Mouse (Mus musculus) intestine, embryonic 16.5 days (tissue): Measurements from ENCODE around the gene Fzd4. TPM values are rescaled to one million over a fixed set of nuclear protein-coding genes. Genes with fewer than 3 reads are reported as not detected.

Experiments
- ATAC-seq: fragments of 200-750 bp; cut with Nextera tagmentation; 2 replicates; pipeline ENCODE4 v1.8.0; 2017; ENCODE audit warnings: moderate TSS enrichment, moderate library complexity
- H3K27ac ChIP-seq: fragments of 300-500 bp; sonication (generic); 2 replicates; pipeline ENCODE4 v1.5.1; 2014; ENCODE audit warnings: mild to moderate bottlenecking, low read length
- H3K27me3 ChIP-seq: fragments of 300-500 bp; sonication (generic); replicated peaks from 2 replicates; pipeline ENCODE4 v1.6.1; 2014; ENCODE audit warnings: low read length, control low read depth, mixed read lengths; ENCODE audit not compliant: control insufficient read depth, insufficient read depth
- H3K36me3 ChIP-seq: fragments of 300-500 bp; sonication (generic); 2 replicates; pipeline ENCODE4 v1.6.1; 2014; ENCODE audit warnings: low read length, control low read depth; ENCODE audit not compliant: control insufficient read depth, insufficient read depth
- H3K4me1 ChIP-seq: fragments of 300-500 bp; sonication (generic); 2 replicates; pipeline ENCODE4 v1.6.1; 2014; ENCODE audit warnings: low read length, control low read depth, mixed read lengths; ENCODE audit not compliant: control insufficient read depth, insufficient read depth
- H3K4me2 ChIP-seq: fragments of 300-500 bp; sonication (generic); 2 replicates; pipeline ENCODE4 v1.6.1; 2014; ENCODE audit warnings: low read depth, low read length, control low read depth
- H3K4me3 ChIP-seq: fragments of 300-500 bp; sonication (generic); 2 replicates; pipeline ENCODE4 v1.5.1; 2014; ENCODE audit warnings: mild to moderate bottlenecking, low read length
- H3K9ac ChIP-seq: fragments of 300-500 bp; sonication (generic); 2 replicates; pipeline ENCODE4 v1.6.1; 2014; ENCODE audit warnings: low read depth, low read length
- H3K9me3 ChIP-seq: fragments of 300-500 bp; sonication (generic); 2 replicates; pipeline ENCODE4 v1.6.1; 2016; ENCODE audit warnings: low read length, control low read depth; ENCODE audit not compliant: control insufficient read depth
- WGBS: fragments of 180-500 bp; shearing (Covaris S2); extraction: QIAGEN DNeasy Blood & Tissue Kit; methylation state at CpG from one replicate; pipeline ENCODE4 v1.1.7; 2014; 5-methylcytosine and 5-hydroxymethylcytosine counted together
- polyA plus RNA-seq: library from polyadenylated mRNA; unstranded; fragments of >200 nt; fragmentation: Nextera tagmentation; extraction: Ambion mirVana; gene quantifications from 2 replicates; pipeline ENCODE4 v1.2.1, GENCODE M21; 2015

The Fzd4 gene
- polyA plus RNA-seq, 1 experiment from 2014 or later, result 7.4 TPM

- no peak for ATAC-seq
- Histone ChIP-seq H3K4me1 (no peaks in the 10 kb centered on the region), H3K27ac (no peak overlapping the region), H3K27me3 (no peaks in the 10 kb centered on the region), H3K36me3 (no peaks in the 10 kb centered on the region), H3K9me3 (no peaks in the 10 kb centered on the region), H3K4me3 (no peak overlapping the region), H3K4me2 (no peak overlapping the region), H3K9ac (no peak overlapping the region)
- WGBS, result 31% methylated on average over 7 of the region's 7 CpGs
These were observed 52.4 kb downstream of the Fzd4 start for GRCm38 (mm10) chr7:89456380-89457076.

- Histone ChIP-seq H3K4me2 (no peak overlapping the region), H3K36me3 (no peaks in the 10 kb centered on the region), H3K27me3 (no peaks in the 10 kb centered on the region), H3K4me1 (peaks cover 2% of the 10 kb centered on the region; the same call in 1 of the 2 replicates), H3K4me3 (no peak overlapping the region), H3K27ac (no peak overlapping the region), H3K9ac (no peak overlapping the region), H3K9me3 (no peaks in the 10 kb centered on the region)
- ATAC-seq, result no peak
- WGBS, result 73% methylated on average over 2 of the region's 2 CpGs
These were observed 55.5 kb downstream of the Fzd4 start for GRCm38 (mm10) chr7:89459691-89460090.

GRCm38 (mm10) chr7:89460911-89461310, 56.8 kb downstream of the Fzd4 start:
- no peaks in the 10 kb centered on the region for H3K36me3 ChIP-seq
- ATAC-seq, result no peak
- no peaks in the 10 kb centered on the region for H3K27me3 ChIP-seq
- H3K4me2 ChIP-seq, result no peak overlapping the region
- H3K9me3 ChIP-seq, result no peaks in the 10 kb centered on the region
- H3K4me3 ChIP-seq, result no peak overlapping the region
- H3K4me1 ChIP-seq, result peaks cover 5% of the 10 kb centered on the region; the same call in 1 of the 2 replicates
- H3K9ac ChIP-seq, result no peak overlapping the region
- no peak overlapping the region for H3K27ac ChIP-seq

GRCm38 (mm10) chr7:89461351-89461750, 57.2 kb downstream of the Fzd4 start:
- Histone ChIP-seq H3K9me3 (no peaks in the 10 kb centered on the region), H3K4me2 (no peak overlapping the region), H3K9ac (no peak overlapping the region), H3K36me3 (no peaks in the 10 kb centered on the region), H3K27me3 (no peaks in the 10 kb centered on the region), H3K4me3 (no peak overlapping the region), H3K4me1 (peaks cover 5% of the 10 kb centered on the region; the same call in 1 of the 2 replicates), H3K27ac (no peak overlapping the region)
- no peak for ATAC-seq
- WGBS, result 76% methylated on average over 3 of the region's 3 CpGs

Other genes with a start within 250 kb of the Fzd4 start
- 54.6 and 63.1 TPM in 2 replicates for gene Tmem135, start 133 bp upstream of the Fzd4 start, polyA plus RNA-seq
- 84.9 and 86.9 TPM in 2 replicates for gene Prss23, start 122.8 kb downstream of the Fzd4 start, polyA plus RNA-seq
- gene Me3, start 228.0 kb downstream of the Fzd4 start, polyA plus RNA-seq, result 3.6 and 3.9 TPM in 2 replicates